Mouse (Mus musculus) adrenal gland, adult (tissue): Measurements from ENCODE around the gene Nfya.
A peak's percentile ranks its signal among the peaks of the same experiment; 100 is the strongest.

ENCODE experiments used
- DNase-seq, 2 experiments: peaks; one replicate each; pipeline ENCODE4 v3.0.0; 2022 to 2023; ENCODE audit warnings: low spot score in 1 of 2; ENCODE audit not compliant: inconsistent age in 2 of 2

The Nfya gene

GRCm38 (mm10) chr17:48409380-48410298, at the start of gene Nfya, which contains the start of gene Oard1:
Nfya (minus strand) TSS chr17:48409906.
Oard1 (plus strand) TSS chr17:48410014.
- DNase-seq: peak; percentile 100

GRCm38 (mm10) chr17:48457971-48458653, 48.4 kb upstream of the Nfya start:
- no peak for DNase-seq

DNA sequence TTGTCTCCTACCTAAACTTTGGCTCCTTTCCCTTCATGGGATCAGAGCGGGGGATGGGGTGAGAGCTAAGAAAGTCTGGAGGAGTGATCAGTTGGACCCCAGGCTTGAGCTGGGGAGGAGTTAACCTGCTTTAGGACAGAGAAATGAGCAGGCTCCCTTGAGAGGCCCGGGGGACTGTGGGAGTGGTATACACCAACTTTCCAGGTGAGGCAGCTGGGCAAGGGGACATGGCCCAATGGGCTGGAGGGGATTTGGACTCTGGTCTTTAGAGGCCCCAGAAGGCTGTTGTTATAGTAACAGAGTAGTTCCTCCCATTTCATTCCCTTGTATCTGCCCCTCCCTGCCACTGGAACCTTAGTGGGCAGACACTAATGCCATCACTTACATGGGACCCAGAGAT, 46.2 kb upstream of the Nfya start:
- no peak for DNase-seq

DNA sequence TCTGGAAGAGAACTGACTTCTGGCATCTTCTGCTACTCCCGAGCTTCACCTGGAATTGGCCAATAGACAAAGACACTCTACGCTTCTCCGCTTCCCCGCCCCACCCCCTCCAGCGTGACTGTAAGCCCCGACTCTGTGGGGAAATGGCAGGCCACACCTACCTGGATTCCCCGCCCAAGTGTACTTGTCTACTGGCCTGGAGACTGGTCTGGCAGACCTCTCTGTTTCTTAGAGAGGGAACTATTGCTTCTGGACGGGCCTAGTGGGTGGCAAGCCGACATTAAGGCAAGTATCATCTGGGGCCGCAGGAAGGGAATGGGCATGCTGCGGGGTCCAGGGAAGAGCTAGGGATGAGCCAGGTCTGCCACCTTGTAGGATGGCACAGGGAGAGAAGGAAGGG, 45.0 kb upstream of the Nfya start, which contains the start of gene Unc5cl:
TSS of gene Unc5cl (plus strand) at position 214 of the 400 bp plus-strand sequence.
- DNase-seq: no peak

- no peak for DNase-seq
These were observed 44.5 kb upstream of the Nfya start for GRCm38 (mm10) chr17:48454190-48454589.

- no peak for DNase-seq
These were observed 43.8 kb upstream of the Nfya start for GRCm38 (mm10) chr17:48453489-48453888.

GRCm38 (mm10) chr17:48451753-48452444, 42.2 kb upstream of the Nfya start:
- DNase-seq: no peak

- no peak for DNase-seq
These were observed 41.6 kb upstream of the Nfya start, which contains the start of gene Tspo2 for GRCm38 (mm10) chr17:48451353-48451675. Tspo2 (minus strand) TSS chr17:48451522.

- DNase-seq: no peak
These were observed 41.1 kb upstream of the Nfya start for GRCm38 (mm10) chr17:48450666-48451352.

- DNase-seq: no peak
These were observed 38.0 kb upstream of the Nfya start for GRCm38 (mm10) chr17:48447675-48448074.

- DNase-seq: no peak
These were observed 33.9 kb upstream of the Nfya start for GRCm38 (mm10) chr17:48443542-48444145.

DNA sequence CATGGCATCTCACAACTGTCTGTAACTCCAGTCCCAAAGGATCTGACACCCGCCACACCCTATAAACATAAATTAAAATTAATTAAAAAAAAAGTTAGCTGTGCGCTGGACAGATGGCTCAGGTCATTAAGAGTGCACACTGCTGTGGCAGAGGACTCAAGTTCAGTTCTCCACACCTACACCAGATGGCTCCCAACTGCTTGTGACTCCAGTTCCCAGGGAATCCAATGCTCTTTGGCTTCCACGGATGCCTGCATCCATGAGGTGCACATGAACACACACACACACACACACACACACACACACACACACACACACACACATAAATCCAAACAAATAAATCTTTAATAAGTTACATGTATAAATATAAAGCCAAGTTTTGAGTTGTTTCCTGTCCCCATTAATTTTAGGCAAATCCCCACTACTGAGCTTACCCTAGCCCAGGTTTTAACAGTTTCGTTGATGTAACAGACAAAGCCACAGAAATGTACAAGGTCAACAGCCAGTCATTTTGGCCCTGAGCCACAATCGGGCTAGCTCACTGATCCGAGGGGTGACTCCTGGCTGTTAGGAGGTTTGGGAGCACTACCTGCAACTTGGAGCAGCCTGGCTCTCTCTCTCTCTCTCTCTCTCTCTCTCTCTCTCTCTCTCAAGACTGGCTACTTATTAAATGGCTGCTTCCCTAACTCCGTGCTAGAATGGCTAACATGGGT, 33.2 kb upstream of the Nfya start:
- peak; percentile 65 to 76 for DNase-seq

DNA sequence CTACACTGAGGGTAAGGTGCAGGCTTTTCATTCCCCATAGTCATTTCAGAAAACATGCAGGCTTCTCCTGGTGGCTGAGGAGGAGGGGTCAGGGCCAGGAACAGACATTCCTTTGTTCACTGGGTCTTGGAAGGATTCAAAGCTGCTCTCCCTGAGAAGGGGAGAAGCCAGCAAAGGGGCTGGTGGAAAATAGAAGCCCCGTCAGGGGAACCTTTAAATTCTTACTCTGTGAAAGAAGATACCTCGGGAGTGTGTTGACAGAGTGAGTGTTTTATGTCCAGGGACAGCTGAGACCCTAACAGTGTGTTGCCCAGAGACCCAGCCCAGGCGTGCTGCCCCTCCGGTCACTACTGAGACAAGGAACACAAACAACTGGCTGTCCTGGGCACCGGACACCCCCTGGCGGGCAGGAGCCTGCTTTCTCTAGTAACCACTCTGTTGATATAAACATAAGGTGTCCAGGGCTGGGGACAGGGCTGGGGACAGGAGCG, 27.8 kb upstream of the Nfya start:
- no peak for DNase-seq

- no peak for DNase-seq
These were observed 26.8 kb upstream of the Nfya start for GRCm38 (mm10) chr17:48436487-48436886.

DNA sequence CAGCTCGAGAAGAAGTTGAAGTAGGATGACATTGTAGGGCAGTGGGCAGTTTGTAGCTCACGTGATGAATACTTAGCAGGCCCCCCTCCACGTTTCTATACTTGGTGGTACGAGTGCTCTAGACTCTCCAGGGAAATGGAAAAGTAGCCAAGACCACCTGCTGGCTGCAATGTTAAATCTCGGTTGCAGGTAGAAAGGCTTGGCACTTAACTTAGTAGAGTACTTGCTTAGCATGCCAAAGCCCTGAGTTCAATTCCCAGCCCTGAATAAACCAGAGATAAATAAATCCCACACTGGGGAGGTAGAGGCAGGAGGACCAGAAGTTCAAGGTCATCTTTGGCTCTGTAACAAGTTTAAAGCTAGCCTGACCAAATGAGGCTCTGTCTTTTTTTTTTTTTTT, 24.8 kb upstream of the Nfya start:
- no peak for DNase-seq

- no peak for DNase-seq
These were observed 24.1 kb upstream of the Nfya start for GRCm38 (mm10) chr17:48433689-48434330.

DNA sequence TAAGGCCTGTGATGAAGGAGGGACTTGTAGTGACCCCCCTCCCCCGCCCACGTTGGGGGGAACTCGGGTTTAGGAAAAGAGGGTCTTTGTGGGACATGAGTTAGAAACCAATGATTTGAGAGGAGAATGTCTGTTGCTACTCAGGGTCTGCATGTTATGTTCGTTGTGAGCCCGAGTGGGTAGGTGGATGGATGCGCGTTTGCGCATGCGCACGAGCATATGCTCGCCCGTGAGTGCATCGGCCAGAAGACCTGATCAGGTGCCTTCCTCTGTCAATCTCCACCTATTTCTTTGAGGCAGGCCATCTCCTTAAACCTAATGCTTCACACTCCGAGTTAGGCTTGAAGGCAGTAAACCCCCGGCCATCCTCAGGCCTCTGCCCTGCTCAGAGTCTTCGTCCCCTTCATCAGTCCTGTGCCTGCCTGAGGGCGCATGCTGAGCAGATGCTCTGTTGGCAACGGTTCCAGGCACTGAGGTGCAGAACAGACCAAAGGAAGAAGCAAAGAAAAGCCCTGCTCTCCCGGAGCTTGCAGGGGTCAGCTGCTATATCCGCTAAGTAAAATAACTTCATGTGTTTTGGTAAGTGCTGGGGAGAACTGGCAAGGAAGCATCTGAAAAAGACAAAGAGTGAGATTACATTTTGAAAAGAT, 23.4 kb upstream of the Nfya start:
- no peak for DNase-seq

DNA sequence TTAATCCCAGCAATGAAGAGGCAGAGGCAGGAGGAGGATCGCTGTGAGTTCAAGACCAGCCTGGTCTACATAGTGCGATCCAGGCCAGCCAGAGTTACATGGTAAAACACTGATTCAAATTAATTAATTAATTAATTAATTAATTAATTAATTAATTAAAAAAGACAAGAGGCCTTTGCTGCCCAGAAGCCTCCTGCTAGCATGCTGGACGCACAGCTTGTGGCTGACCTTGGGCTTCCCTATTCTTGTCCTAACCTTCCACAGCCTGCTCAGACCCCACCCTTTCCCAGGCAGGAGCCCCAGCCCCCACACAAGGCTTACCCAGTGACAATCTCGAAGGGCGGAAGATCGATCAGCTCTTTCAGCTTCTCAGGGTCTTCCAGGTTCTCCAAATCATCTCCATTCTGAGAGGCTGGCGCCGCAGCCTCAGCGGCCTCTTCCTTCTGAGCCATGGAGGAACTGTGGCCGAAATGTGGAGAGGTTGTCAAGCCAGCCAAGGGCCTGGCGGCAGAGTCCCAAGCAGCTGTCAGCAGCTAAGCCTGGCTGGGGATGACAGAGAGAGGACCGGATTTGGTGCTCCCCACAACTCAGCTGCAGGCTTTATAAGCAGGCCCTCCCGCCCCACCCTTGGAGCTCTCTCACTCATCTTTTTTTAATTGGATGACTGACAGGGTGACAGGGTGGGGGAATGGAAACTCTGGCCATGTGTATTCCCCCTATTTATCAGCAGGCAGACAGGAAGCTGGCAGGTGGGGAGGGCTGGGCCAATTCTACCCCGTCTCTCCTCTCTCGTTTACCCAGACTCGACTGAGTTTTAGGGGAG, 22.7 kb upstream of the Nfya start, which contains the start of gene Apobec2:
TSS of gene Apobec2 (minus strand) at position 773 of the 823 bp plus-strand sequence.
- no peak for DNase-seq
